Mouse (Mus musculus) testis, postnatal 10 days (tissue): ENCODE measurements around the gene Alg2.
A peak's percentile ranks its signal among the peaks of the same experiment; 100 is the strongest.

Source experiments
- DNase-seq: peaks from one replicate; pipeline ENCODE4 v3.0.0; 2021; ENCODE audit warnings: low spot score

The Alg2 gene

GRCm38 (mm10) chr4:47449586-47450522, 24.3 kb downstream of the Alg2 start:
- DNase-seq, result peak; percentile 27

GRCm38 (mm10) chr4:47449116-47449515, 25.0 kb downstream of the Alg2 start:
- peak; percentile 19 for DNase-seq

- DNase-seq, result peak; percentile 2
These were observed 25.6 kb downstream of the Alg2 start for GRCm38 (mm10) chr4:47448526-47448925.

GRCm38 (mm10) chr4:47440951-47441350, 33.2 kb downstream of the Alg2 start:
- peak; percentile 32 for DNase-seq

GRCm38 (mm10) chr4:47438956-47439355, 35.2 kb downstream of the Alg2 start:
- peak; percentile 30 for DNase-seq

GRCm38 (mm10) chr4:47437365-47438340, 36.5 kb downstream of the Alg2 start:
- peak; percentile 87 for DNase-seq

GRCm38 (mm10) chr4:47435566-47436360, 38.4 kb downstream of the Alg2 start:
- peak; percentile 34 for DNase-seq

- DNase-seq, result peak; percentile 30
These were observed 39.0 kb downstream of the Alg2 start for GRCm38 (mm10) chr4:47435131-47435530.

GRCm38 (mm10) chr4:47432766-47433165, 41.4 kb downstream of the Alg2 start:
- DNase-seq, result no peak

GRCm38 (mm10) chr4:47431081-47431480, 43.1 kb downstream of the Alg2 start:
- no peak for DNase-seq

- no peak for DNase-seq
These were observed 43.6 kb downstream of the Alg2 start for GRCm38 (mm10) chr4:47430557-47430956.

GRCm38 (mm10) chr4:47427606-47428005, 46.5 kb downstream of the Alg2 start:
- no peak for DNase-seq

- no peak for DNase-seq
These were observed 48.8 kb downstream of the Alg2 start for GRCm38 (mm10) chr4:47425247-47425830.

- no peak for DNase-seq
These were observed 49.8 kb downstream of the Alg2 start for GRCm38 (mm10) chr4:47424376-47424775.

GRCm38 (mm10) chr4:47422946-47423345, 51.2 kb downstream of the Alg2 start:
- no peak for DNase-seq

GRCm38 (mm10) chr4:47422194-47422593, 51.9 kb downstream of the Alg2 start:
- DNase-seq, result no peak

- DNase-seq, result no peak
These were observed 53.9 kb downstream of the Alg2 start for GRCm38 (mm10) chr4:47420191-47420590.

GRCm38 (mm10) chr4:47419268-47419973, 54.7 kb downstream of the Alg2 start:
- DNase-seq, result no peak

GRCm38 (mm10) chr4:47417871-47418270, 56.3 kb downstream of the Alg2 start:
- DNase-seq, result no peak
